Mouse (Mus musculus) liver, embryonic 16.5 days (tissue): Measurements from ENCODE around the gene Ppp1r15a. TPM values are rescaled to one million over a fixed set of nuclear protein-coding genes. Genes with fewer than 3 reads are reported as not detected.

ENCODE experiments used
- polyA plus RNA-seq: library from polyadenylated mRNA; unstranded; fragments of >200 nt; fragmentation: Nextera tagmentation; extraction: Ambion mirVana; gene quantifications from 2 replicates; pipeline ENCODE4 v1.2.1, GENCODE M21; 2015

Gene Ppp1r15a
- polyA plus RNA-seq, 1 experiment from 2014 or later = 328 TPM

Other genes starting within 250 kb of the Ppp1r15a start
- not detected in 2 replicates for gene Slc6a21, start 248.8 kb downstream of the Ppp1r15a start, polyA plus RNA-seq
- gene Trpm4, start 192.5 kb downstream of the Ppp1r15a start, polyA plus RNA-seq = 0.85 and 1.7 TPM in 2 replicates
- gene Hrc, start 191.0 kb downstream of the Ppp1r15a start, polyA plus RNA-seq = 0.39 and 0.60 TPM in 2 replicates
- 0.15 and 0.19 TPM in 2 replicates for gene Ppfia3, start 159.2 kb downstream of the Ppp1r15a start, polyA plus RNA-seq
- not detected in 2 replicates for gene Lin7b, start 155.7 kb downstream of the Ppp1r15a start, polyA plus RNA-seq
- gene Snrnp70, start 130.5 kb downstream of the Ppp1r15a start, polyA plus RNA-seq = 64.2 and 70.1 TPM in 2 replicates
- gene Kcna7, start 120.6 kb downstream of the Ppp1r15a start, polyA plus RNA-seq = not detected in 2 replicates
- gene Ntf5, start 112.6 kb downstream of the Ppp1r15a start, polyA plus RNA-seq = 0.09 and 0.26 TPM in 2 replicates
- gene Lhb, start 105.4 kb downstream of the Ppp1r15a start, polyA plus RNA-seq = not detected in 2 replicates
- gene Gys1, start 91.4 kb downstream of the Ppp1r15a start, polyA plus RNA-seq = 7.6 and 8.9 TPM in 2 replicates
- gene Ruvbl2, start 88.2 kb downstream of the Ppp1r15a start, polyA plus RNA-seq = 58.8 and 59.4 TPM in 2 replicates
- gene Ftl1, start 66.4 kb downstream of the Ppp1r15a start, polyA plus RNA-seq = 6,125 and 6,166 TPM in 2 replicates
- gene Bax, start 59.4 kb downstream of the Ppp1r15a start, polyA plus RNA-seq = 63.3 and 63.4 TPM in 2 replicates
- gene Tulp2, start 44.4 kb downstream of the Ppp1r15a start, polyA plus RNA-seq = 0.41 and 0.75 TPM in 2 replicates
- not detected in 2 replicates for gene Gm45808, start 39.5 kb downstream of the Ppp1r15a start, polyA plus RNA-seq
- 2.5 and 3.3 TPM in 2 replicates for gene Dhdh, start 37.5 kb downstream of the Ppp1r15a start, polyA plus RNA-seq
- gene Nucb1, start 15.9 kb downstream of the Ppp1r15a start, polyA plus RNA-seq = 122 and 124 TPM in 2 replicates
- gene Plekha4, start 62 bp upstream of the Ppp1r15a start, polyA plus RNA-seq = 0.47 and 0.78 TPM in 2 replicates
- 1.3 and 1.8 TPM in 2 replicates for gene Hsd17b14, start 28.6 kb upstream of the Ppp1r15a start, polyA plus RNA-seq
- 44.0 and 44.6 TPM in 2 replicates for gene Bcat2, start 43.9 kb upstream of the Ppp1r15a start, polyA plus RNA-seq
- gene Fgf21, start 89.2 kb upstream of the Ppp1r15a start, polyA plus RNA-seq = not detected in 2 replicates
- gene Fut1, start 91.0 kb upstream of the Ppp1r15a start, polyA plus RNA-seq = not detected in 2 replicates
- gene Izumo1, start 95.5 kb upstream of the Ppp1r15a start, polyA plus RNA-seq = 0.05 and 0.06 TPM in 2 replicates
- gene Rasip1, start 101.2 kb upstream of the Ppp1r15a start, polyA plus RNA-seq = 1.7 and 1.8 TPM in 2 replicates
- gene Mamstr, start 113.7 kb upstream of the Ppp1r15a start, polyA plus RNA-seq = 0.58 and 1.3 TPM in 2 replicates
- 0.02 and 0.08 TPM in 2 replicates for gene Fut2, start 140.1 kb upstream of the Ppp1r15a start, polyA plus RNA-seq
- not detected in 2 replicates for gene Ntn5, start 157.8 kb upstream of the Ppp1r15a start, polyA plus RNA-seq
- gene Sec1, start 168.1 kb upstream of the Ppp1r15a start, polyA plus RNA-seq = 0.05 TPM in 1 of 2 replicates, not detected in the other
- 0.23 and 0.37 TPM in 2 replicates for gene Car11, start 173.6 kb upstream of the Ppp1r15a start, polyA plus RNA-seq
- 0.27 and 0.32 TPM in 2 replicates for gene Dbp, start 178.8 kb upstream of the Ppp1r15a start, polyA plus RNA-seq
- gene Rpl18, start 189.2 kb upstream of the Ppp1r15a start, polyA plus RNA-seq = 460 and 502 TPM in 2 replicates
- 11.0 and 13.9 TPM in 2 replicates for gene Sphk2, start 191.7 kb upstream of the Ppp1r15a start, polyA plus RNA-seq
- 0.16 and 0.30 TPM in 2 replicates for gene Fam83e, start 194.9 kb upstream of the Ppp1r15a start, polyA plus RNA-seq
- not detected in 2 replicates for gene Spaca4, start 199.5 kb upstream of the Ppp1r15a start, polyA plus RNA-seq